Mouse (Mus musculus) T-helper 1 cell (primary cell): ENCODE data around the gene R3hdm4.

Experiments used
- in situ Hi-C: fragments of 300-600 bp; cut with MboI, MseI; formaldehyde crosslinking; loops from one replicate; pipeline ENCODE4 v1.15.1; 2025; ENCODE audit warnings: high pct_unique_total_duplicates

The R3hdm4 gene

GRCm38 (mm10) chr10:79943471-79943901 lies 22.5 kb upstream of the R3hdm4 start:
- in situ Hi-C loops = no loop called here

- in situ Hi-C loops = no loop called here
Observed at GRCm38 (mm10) chr10:79942988-79943387, 22.0 kb upstream of the R3hdm4 start.

GRCm38 (mm10) chr10:79940749-79941148 lies 19.7 kb upstream of the R3hdm4 start:
- in situ Hi-C loops = no loop called here

- in situ Hi-C loops = no loop called here
Observed at GRCm38 (mm10) chr10:79937775-79938526, 16.9 kb upstream of the R3hdm4 start.

GRCm38 (mm10) chr10:79936911-79937441 lies 16.0 kb upstream of the R3hdm4 start:
- in situ Hi-C loops = no loop called here

GRCm38 (mm10) chr10:79936284-79936910 lies 15.4 kb upstream of the R3hdm4 start:
- in situ Hi-C loops = no loop called here

- in situ Hi-C loops = no loop called here
Observed at GRCm38 (mm10) chr10:79934794-79935569, 14.0 kb upstream of the R3hdm4 start.

- in situ Hi-C loops = no loop called here
Observed at GRCm38 (mm10) chr10:79934272-79934721, 13.3 kb upstream of the R3hdm4 start.

- in situ Hi-C loops = no loop called here
Observed at GRCm38 (mm10) chr10:79933861-79934260, 12.9 kb upstream of the R3hdm4 start.

- in situ Hi-C loops = no loop called here
Observed at GRCm38 (mm10) chr10:79933145-79933679, 12.2 kb upstream of the R3hdm4 start.

- in situ Hi-C loops = no loop called here
Observed at GRCm38 (mm10) chr10:79932736-79933135, 11.7 kb upstream of the R3hdm4 start.

GRCm38 (mm10) chr10:79931797-79932196 lies 10.8 kb upstream of the R3hdm4 start:
- in situ Hi-C loops = no loop called here

- in situ Hi-C loops = no loop called here
Observed at GRCm38 (mm10) chr10:79930826-79931186, 9.8 kb upstream of the R3hdm4 start.

GRCm38 (mm10) chr10:79929967-79930825 lies 9.2 kb upstream of the R3hdm4 start:
- in situ Hi-C loops = loop anchor here (5.0 kb wide), 1 partner anchor 87 kb away; the partner anchor contains the start of gene Arhgap45

GRCm38 (mm10) chr10:79928907-79929701 lies 8.1 kb upstream of the R3hdm4 start:
- in situ Hi-C loops = loop anchor here (5.0 kb wide), 1 partner anchor 88 kb away; the partner anchor contains the start of gene Arhgap45

- in situ Hi-C loops = loop anchor here (5.0 kb wide), 1 partner anchor 89 kb away; the partner anchor contains the start of gene Arhgap45
Observed at GRCm38 (mm10) chr10:79928030-79928694, 7.2 kb upstream of the R3hdm4 start.

GRCm38 (mm10) chr10:79927324-79928029 lies 6.5 kb upstream of the R3hdm4 start:
- in situ Hi-C loops = loop anchor here (5.0 kb wide), 1 partner anchor 90 kb away; the partner anchor contains the start of gene Arhgap45
